Mouse (Mus musculus): ENCODE measurements around the gene Atp13a2. TPM values are rescaled to one million over a fixed set of nuclear protein-coding genes. Genes with fewer than 3 reads are reported as not detected.

Gene Atp13a2
- polyA plus RNA-seq, 1 experiment from 2014 or later: 28.7 TPM

DNA sequence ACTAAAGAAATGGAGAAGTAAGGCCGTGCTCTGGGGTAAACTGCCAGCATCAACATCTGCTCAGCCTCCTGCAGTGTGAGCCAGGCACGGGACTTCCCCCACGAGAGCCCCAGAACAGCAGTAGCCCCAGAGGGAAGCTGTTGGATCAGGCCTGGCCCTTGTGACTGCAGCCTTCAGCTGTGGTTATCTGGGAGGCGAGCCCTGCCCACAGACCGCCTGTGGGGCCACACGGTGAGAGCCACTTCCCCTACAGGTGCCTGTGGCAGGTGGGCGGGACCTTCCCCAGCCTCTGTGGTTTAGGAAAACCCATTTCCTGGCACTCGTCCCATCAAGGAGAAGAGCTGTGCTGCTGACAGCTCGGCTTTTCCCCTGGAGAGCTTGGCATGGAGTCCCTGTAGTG, 3.2 kb upstream of the Atp13a2 start:
- Histone ChIP-seq H3K4me1 (ENCODE audit: control insufficient read depth, insufficient read depth, low read length) (peaks cover 11% of the 10 kb centered on the region), H3K9me3 (ENCODE audit: control insufficient read depth, low read length) (no peaks in the 10 kb centered on the region; the same call in 1 of the 2 replicates), H3K9ac (ENCODE audit: low read length) (no peak overlapping the region; the same call in 1 of the 2 replicates), H3K4me2 (ENCODE audit: low read depth, severe bottlenecking) (no peak overlapping the region), H3K27me3 (ENCODE audit: control insufficient read depth, insufficient read depth, low read length) (no peaks in the 10 kb centered on the region), H3K36me3 (ENCODE audit: control insufficient read depth, insufficient read depth, low read length) (no peaks in the 10 kb centered on the region; the same call in 1 of the 2 replicates), H3K4me3 (ENCODE audit: low read depth, low read length) (no peak overlapping the region), H3K27ac (replicated peaks; ENCODE audit: low read depth, low read length) (no peak overlapping the region; the same call in 1 of the 2 replicates)
- no peak for ATAC-seq (ENCODE audit: insufficient number of reproducible peaks, low FRiP score, low TSS enrichment, low read depth)
- DNase-seq (ENCODE audit: low spot score): no peak
- 18% methylated on average over 9 of the region's 9 CpGs for WGBS

DNA sequence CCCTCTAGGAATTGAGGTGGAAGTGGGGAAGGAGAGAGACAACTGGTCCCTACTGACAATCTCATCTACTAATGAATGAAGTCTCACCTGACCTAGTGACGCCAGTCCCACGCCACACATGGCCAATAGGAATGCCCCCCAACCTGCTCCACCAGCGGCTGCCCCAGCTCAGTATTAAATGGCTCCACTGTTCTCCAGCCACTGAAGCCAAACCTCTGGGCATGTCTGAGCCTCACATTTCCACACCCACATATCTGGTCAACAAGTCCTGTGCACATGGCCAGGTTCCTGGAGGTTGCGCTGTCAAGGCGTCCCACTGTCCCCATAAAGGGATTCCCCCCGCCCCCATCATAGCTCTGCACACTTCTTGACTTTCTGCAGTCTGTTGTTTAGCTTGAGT, 2.1 kb upstream of the Atp13a2 start:
- no peak overlapping the region for H3K4me2 ChIP-seq (ENCODE audit: low read depth, severe bottlenecking)
- no peak for DNase-seq (ENCODE audit: low spot score)

GRCm38 (mm10) chr4:140986024-140986710, 506 bp upstream of the Atp13a2 start:
- ATAC-seq (ENCODE audit: insufficient number of reproducible peaks, low FRiP score, low TSS enrichment, low read depth): no peak

More for the DNA sequence above, 2.1 kb upstream of the Atp13a2 start:
- H3K36me3 ChIP-seq (ENCODE audit: control insufficient read depth, insufficient read depth, low read length): no peaks in the 10 kb centered on the region; the same call in 1 of the 2 replicates
- WGBS: 80% methylated on average over 6 of the region's 6 CpGs
- no peak overlapping the region for H3K4me3 ChIP-seq (ENCODE audit: low read depth, low read length)
- no peak overlapping the region for H3K27ac ChIP-seq (replicated peaks; ENCODE audit: low read depth, low read length)
- H3K4me1 ChIP-seq (ENCODE audit: control insufficient read depth, insufficient read depth, low read length): peaks cover 13% of the 10 kb centered on the region
- no peaks in the 10 kb centered on the region; the same call in 1 of the 2 replicates for H3K9me3 ChIP-seq (ENCODE audit: control insufficient read depth, low read length)
- ATAC-seq (ENCODE audit: insufficient number of reproducible peaks, low FRiP score, low TSS enrichment, low read depth): no peak
- no peaks in the 10 kb centered on the region for H3K27me3 ChIP-seq (ENCODE audit: control insufficient read depth, insufficient read depth, low read length)
- H3K9ac ChIP-seq (ENCODE audit: low read length): no peak overlapping the region

GRCm38 (mm10) chr4:140987476-140987875, 803 bp downstream of the Atp13a2 start:
- Histone ChIP-seq H3K9me3 (ENCODE audit: control insufficient read depth, low read length) (no peaks in the 10 kb centered on the region), H3K4me1 (ENCODE audit: control insufficient read depth, insufficient read depth, low read length) (peaks cover 13% of the 10 kb centered on the region), H3K36me3 (ENCODE audit: control insufficient read depth, insufficient read depth, low read length) (no peaks in the 10 kb centered on the region), H3K27ac (replicated peaks; ENCODE audit: low read depth, low read length) (no peak overlapping the region), H3K27me3 (ENCODE audit: control insufficient read depth, insufficient read depth, low read length) (no peaks in the 10 kb centered on the region), H3K4me3 (ENCODE audit: low read depth, low read length) (peak overlapping the region; percentile 66), H3K9ac (ENCODE audit: low read length) (peak overlapping the region; percentile 67), H3K4me2 (ENCODE audit: low read depth, severe bottlenecking) (peak overlapping the region; percentile 70)
- no peak for ATAC-seq (ENCODE audit: insufficient number of reproducible peaks, low FRiP score, low TSS enrichment, low read depth)
- 35% methylated on average over 7 of the region's 7 CpGs for WGBS
- no peak for DNase-seq (ENCODE audit: low spot score)

More at GRCm38 (mm10) chr4:140986024-140986710, 506 bp upstream of the Atp13a2 start:
- Histone ChIP-seq H3K9ac (ENCODE audit: low read length) (no peak overlapping the region; the same call in 1 of the 2 replicates), H3K27ac (replicated peaks; ENCODE audit: low read depth, low read length) (no peak overlapping the region), H3K9me3 (ENCODE audit: control insufficient read depth, low read length) (no peaks in the 10 kb centered on the region; the same call in 1 of the 2 replicates), H3K36me3 (ENCODE audit: control insufficient read depth, insufficient read depth, low read length) (no peaks in the 10 kb centered on the region), H3K4me1 (ENCODE audit: control insufficient read depth, insufficient read depth, low read length) (peaks cover 13% of the 10 kb centered on the region), H3K4me3 (ENCODE audit: low read depth, low read length) (peak overlapping the region; percentile 66), H3K4me2 (ENCODE audit: low read depth, severe bottlenecking) (peak overlapping the region; percentile 70), H3K27me3 (ENCODE audit: control insufficient read depth, insufficient read depth, low read length) (no peaks in the 10 kb centered on the region)
- WGBS: 36% methylated on average over 14 of the region's 15 CpGs
- DNase-seq (ENCODE audit: low spot score): peak; percentile 27

- Histone ChIP-seq H3K4me3 (ENCODE audit: low read depth, low read length) (no peak overlapping the region), H3K27ac (replicated peaks; ENCODE audit: low read depth, low read length) (no peak overlapping the region), H3K9me3 (ENCODE audit: control insufficient read depth, low read length) (no peaks in the 10 kb centered on the region), H3K4me2 (ENCODE audit: low read depth, severe bottlenecking) (no peak overlapping the region), H3K27me3 (ENCODE audit: control insufficient read depth, insufficient read depth, low read length) (no peaks in the 10 kb centered on the region), H3K9ac (ENCODE audit: low read length) (no peak overlapping the region), H3K36me3 (ENCODE audit: control insufficient read depth, insufficient read depth, low read length) (no peaks in the 10 kb centered on the region), H3K4me1 (ENCODE audit: control insufficient read depth, insufficient read depth, low read length) (peaks cover 9% of the 10 kb centered on the region; the same call in 1 of the 2 replicates)
- ATAC-seq (ENCODE audit: insufficient number of reproducible peaks, low FRiP score, low TSS enrichment, low read depth): no peak
- DNase-seq (ENCODE audit: low spot score): no peak
- WGBS: 66% methylated on average over 7 of the region's 7 CpGs
These were observed 2.1 kb downstream of the Atp13a2 start for GRCm38 (mm10) chr4:140988706-140989290.

- WGBS: 95% methylated on average over 14 of the region's 14 CpGs
- peaks cover 2% of the 10 kb centered on the region for H3K36me3 ChIP-seq (ENCODE audit: control insufficient read depth, insufficient read depth, low read length)
- no peak for ATAC-seq (ENCODE audit: insufficient number of reproducible peaks, low FRiP score, low TSS enrichment, low read depth)
- no peak overlapping the region for H3K4me2 ChIP-seq (ENCODE audit: low read depth, severe bottlenecking)
- no peak overlapping the region for H3K27ac ChIP-seq (replicated peaks; ENCODE audit: low read depth, low read length)
- H3K9ac ChIP-seq (ENCODE audit: low read length): no peak overlapping the region
- H3K4me1 ChIP-seq (ENCODE audit: control insufficient read depth, insufficient read depth, low read length): peaks cover 9% of the 10 kb centered on the region; the same call in 1 of the 2 replicates
- H3K27me3 ChIP-seq (ENCODE audit: control insufficient read depth, insufficient read depth, low read length): no peaks in the 10 kb centered on the region
- DNase-seq (ENCODE audit: low spot score): no peak
- H3K4me3 ChIP-seq (ENCODE audit: low read depth, low read length): no peak overlapping the region
- no peaks in the 10 kb centered on the region for H3K9me3 ChIP-seq (ENCODE audit: control insufficient read depth, low read length)
These were observed 2.8 kb downstream of the Atp13a2 start for GRCm38 (mm10) chr4:140989447-140989846.

- H3K9ac ChIP-seq (ENCODE audit: low read length): no peak overlapping the region
- ATAC-seq (ENCODE audit: insufficient number of reproducible peaks, low FRiP score, low TSS enrichment, low read depth) (no peak), DNase-seq (ENCODE audit: low spot score) (no peak)
- H3K4me1 ChIP-seq (ENCODE audit: control insufficient read depth, insufficient read depth, low read length): peaks cover 8% of the 10 kb centered on the region; the same call in 1 of the 2 replicates
- H3K27me3 ChIP-seq (ENCODE audit: control insufficient read depth, insufficient read depth, low read length): no peaks in the 10 kb centered on the region
- 89% methylated on average over 20 of the region's 20 CpGs for WGBS
- peaks cover 15% of the 10 kb centered on the region for H3K36me3 ChIP-seq (ENCODE audit: control insufficient read depth, insufficient read depth, low read length)
- H3K4me3 ChIP-seq (ENCODE audit: low read depth, low read length): no peak overlapping the region
- H3K4me2 ChIP-seq (ENCODE audit: low read depth, severe bottlenecking): no peak overlapping the region
- no peaks in the 10 kb centered on the region for H3K9me3 ChIP-seq (ENCODE audit: control insufficient read depth, low read length)
- H3K27ac ChIP-seq (replicated peaks; ENCODE audit: low read depth, low read length): no peak overlapping the region
These were observed 5.5 kb downstream of the Atp13a2 start for GRCm38 (mm10) chr4:140992215-140992614.

DNA sequence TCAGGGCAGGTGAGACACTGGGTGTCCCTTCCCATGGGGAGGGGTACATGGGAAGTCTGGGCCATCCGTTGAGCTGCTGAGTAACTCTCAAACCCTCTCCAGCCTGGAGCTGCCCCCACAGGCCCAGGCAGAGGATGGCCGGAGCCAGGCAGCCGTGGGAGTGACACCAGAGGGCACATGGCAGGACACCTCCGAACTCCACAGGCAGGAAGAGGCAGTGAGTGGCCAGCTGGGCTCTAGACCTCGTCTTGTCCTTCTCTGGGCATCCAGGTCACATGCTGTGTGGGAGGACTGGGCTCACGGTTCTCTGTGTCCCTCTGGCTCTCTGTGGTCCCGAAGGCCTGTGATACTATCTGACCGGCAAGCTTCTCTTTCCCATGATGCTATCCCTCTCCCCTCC, 7.2 kb downstream of the Atp13a2 start:
- H3K27ac ChIP-seq (replicated peaks; ENCODE audit: low read depth, low read length): no peak overlapping the region
- no peaks in the 10 kb centered on the region for H3K9me3 ChIP-seq (ENCODE audit: control insufficient read depth, low read length)
- peaks cover 19% of the 10 kb centered on the region for H3K36me3 ChIP-seq (ENCODE audit: control insufficient read depth, insufficient read depth, low read length)
- ATAC-seq (ENCODE audit: insufficient number of reproducible peaks, low FRiP score, low TSS enrichment, low read depth): no peak
- no peaks in the 10 kb centered on the region for H3K27me3 ChIP-seq (ENCODE audit: control insufficient read depth, insufficient read depth, low read length)
- H3K4me2 ChIP-seq (ENCODE audit: low read depth, severe bottlenecking): no peak overlapping the region
- H3K4me3 ChIP-seq (ENCODE audit: low read depth, low read length): no peak overlapping the region
- no peaks in the 10 kb centered on the region for H3K4me1 ChIP-seq (ENCODE audit: control insufficient read depth, insufficient read depth, low read length)
- WGBS: 86% methylated on average over 8 of the region's 8 CpGs
- no peak overlapping the region for H3K9ac ChIP-seq (ENCODE audit: low read length)
- no peak for DNase-seq (ENCODE audit: low spot score)
